20 mouse cellular contexts compared by ENCODE assay signal in genomic region chr12:103129395-103130248, GRCm38 (mm10).
DNase-seq lines count a peak whose midpoint lies in the region; ATAC-seq and TF ChIP-seq lines count a peak whose summit lies in the region.
"Had no signal": no experiment of that assay in that cellular context is flagged by ENCODE, and none has a peak within 500 bp of the region (broad histone marks: within the 10 kb centered on the region; RNA-seq: fewer than 3 reads in every experiment).

No protein-coding gene starts in this region.

- no peaks in the 10 kb centered on the region for H3K79me2 ChIP-seq in C2C12 (ENCODE audit: control insufficient read depth, insufficient read depth)
- no peaks in the 10 kb centered on the region for H3K79me2 ChIP-seq in CH12.LX (replicated peaks; ENCODE audit: control insufficient read depth, extremely low read depth, insufficient read depth, poor library complexity, severe bottlenecking)

- peak overlapping the region; percentile 37 for H3K4me2 ChIP-seq in CH12.LX (ENCODE audit: insufficient read depth, low read depth, poor library complexity, severe bottlenecking)
- no peak overlapping the region for H3K4me2 ChIP-seq in hindbrain, embryonic 11.5 days (replicated peaks; ENCODE audit: low read depth, low read length)
- H3K4me2 ChIP-seq: heart, embryonic 15.5 days; hindbrain, embryonic 13.5 days; liver, embryonic 15.5 days had no signal

- no peak for TF ChIP-seq RAD21 in CH12.LX (IDR thresholded peaks at IDR 0.05; ENCODE audit: low read depth, low read length)

- no peak overlapping the region for H3K27ac ChIP-seq in CH12.LX (ENCODE audit: insufficient read depth, low read depth)
- H3K27ac ChIP-seq in thymus, adult 2 months (ENCODE audit: control insufficient read depth, insufficient read depth, low read length) = no peak overlapping the region
- no peak overlapping the region for H3K27ac ChIP-seq in hindbrain, embryonic 11.5 days (ENCODE audit: low read depth, low read length)
- H3K27ac ChIP-seq: heart, adult 2 months; heart, embryonic 15.5 days; hindbrain, embryonic 13.5 days; liver, embryonic 15.5 days; stomach, postnatal 0 days had no signal

- no peak for ATAC-seq in hindbrain, embryonic 11.5 days (ENCODE audit: low FRiP score)
- ATAC-seq: forebrain, postnatal 0 days; intestine, postnatal 0 days; midbrain, embryonic 16.5 days; Patski had no signal

- H3K36me3 ChIP-seq in C2C12 (ENCODE audit: control insufficient read depth, insufficient read depth) = no peaks in the 10 kb centered on the region
- H3K36me3 ChIP-seq in CH12.LX (replicated peaks in 1 of 2; ENCODE audit: control insufficient read depth in 1 of 2, insufficient read depth in 1 of 2, low read length in 1 of 2) = no peaks in the 10 kb centered on the region
- H3K36me3 ChIP-seq in thymus, adult 2 months (ENCODE audit: control insufficient read depth, insufficient read depth, low read length) = no peaks in the 10 kb centered on the region
- no peaks in the 10 kb centered on the region for H3K36me3 ChIP-seq in hindbrain, embryonic 11.5 days (ENCODE audit: control insufficient read depth, insufficient read depth, low read length)
- H3K36me3 ChIP-seq: heart, embryonic 15.5 days; liver, embryonic 15.5 days had no signal

- no peak for TF ChIP-seq CTCF in C2C12 (IDR thresholded peaks at IDR 0.05; ENCODE audit: control insufficient read depth, insufficient read depth, insufficient read length)
- TF ChIP-seq CTCF in CH12.LX (conservative IDR thresholded peaks at IDR 0.05 in 1 of 2, IDR thresholded peaks at IDR 0.05 in 1 of 2; ENCODE audit: low read depth in 2 of 2, low read length in 2 of 2) = no peak
- TF ChIP-seq CTCF in thymus, adult 2 months (IDR thresholded peaks at IDR 0.05; ENCODE audit: borderline replicate concordance, control insufficient read depth, extremely low read depth, insufficient read depth, low read length, poor library complexity) = no peak

- in situ Hi-C loops in CH12.LX (cut with MboI; ENCODE audit: low pct_ligation_motif_present, low pct_unique_long_range_greater_than_20kb, low sequenced_read_pairs) = no loop called here

- peak; percentile 13 for DNase-seq in kidney, adult 9 months
- no peak for DNase-seq in kidney, adult 11 months
- DNase-seq in CH12.LX (ENCODE audit: extremely low read depth) = no peak
- DNase-seq in induced T-regulatory cell, adult 2 months (ENCODE audit: low read depth) = peak; percentile 73
- DNase-seq in thymus, adult 2 months = no peak
- no peak for DNase-seq in hindbrain, embryonic 11.5 days (ENCODE audit: low spot score)
- DNase-seq: cerebellum, adult 8-10 months; forebrain, postnatal 0 days; heart, adult 2 months; right cerebral cortex, postnatal 14 days; thymus, postnatal 14 days had no signal

- H3K4me1 ChIP-seq in CH12.LX (ENCODE audit: control insufficient read depth in 1 of 2, insufficient read depth in 2 of 2) = no peaks in the 10 kb centered on the region; a peak in 1 of 4 replicates
- H3K4me1 ChIP-seq in thymus, adult 2 months (replicated peaks; ENCODE audit: control insufficient read depth, insufficient read depth, low read length) = no peaks in the 10 kb centered on the region
- H3K4me1 ChIP-seq in hindbrain, embryonic 11.5 days (replicated peaks; ENCODE audit: control insufficient read depth, insufficient read depth, low read length) = no peaks in the 10 kb centered on the region
- H3K4me1 ChIP-seq: heart, embryonic 15.5 days; hindbrain, embryonic 13.5 days; liver, embryonic 15.5 days; megakaryocyte, embryonic 14.5 days had no signal

- no peak for TF ChIP-seq POLR2A in CH12.LX (IDR thresholded peaks at IDR 0.05; ENCODE audit: low read depth, low read length)
- TF ChIP-seq POLR2A in thymus, adult 2 months (IDR thresholded peaks at IDR 0.05; ENCODE audit: control insufficient read depth, extremely low read depth, insufficient read depth, low read length, poor library complexity) = no peak

- no peaks in the 10 kb centered on the region for H3K79me3 ChIP-seq in C2C12 (ENCODE audit: low read depth)

- no peaks in the 10 kb centered on the region for H3K9me3 ChIP-seq in CH12.LX (replicated peaks; ENCODE audit: low read length)
- no peaks in the 10 kb centered on the region for H3K9me3 ChIP-seq in hindbrain, embryonic 11.5 days (ENCODE audit: control insufficient read depth, low read length)
- H3K9me3 ChIP-seq: heart, embryonic 15.5 days; hindbrain, embryonic 13.5 days; liver, embryonic 15.5 days; megakaryocyte, embryonic 14.5 days had no signal

- dilution Hi-C loops in CH12.LX (cut with MboI; ENCODE audit: extremely low pct_ligation_motif_present, extremely low pct_unique_long_range_greater_than_20kb, low sequenced_read_pairs) = no loop called here

- WGBS in thymus, adult 2 months = 51% methylated on average over 17 of the region's 17 CpGs
- 86% methylated on average over 17 of the region's 17 CpGs for WGBS in hindbrain, embryonic 11.5 days

- H3K4me3 ChIP-seq in C2C12 (ENCODE audit: insufficient read depth, poor library complexity, severe bottlenecking) (no peak overlapping the region), CH12.LX (replicated peaks in 1 of 3; ENCODE audit: low read depth in 2 of 3, low read length in 2 of 3, poor library complexity in 1 of 3) (no peak overlapping the region)
- H3K4me3 ChIP-seq in thymus, adult 2 months (ENCODE audit: control insufficient read depth, insufficient read depth, low read length) = no peak overlapping the region
- no peak overlapping the region for H3K4me3 ChIP-seq in hindbrain, embryonic 11.5 days (ENCODE audit: low read depth, low read length)
- H3K4me3 ChIP-seq: heart, adult 2 months; heart, embryonic 15.5 days; hindbrain, embryonic 13.5 days; liver, embryonic 15.5 days; megakaryocyte, embryonic 14.5 days had no signal

- peaks cover 2% of the 10 kb centered on the region for H3K27me3 ChIP-seq in C2C12 (ENCODE audit: control insufficient read depth, insufficient read depth, insufficient read length)
- no peaks in the 10 kb centered on the region for H3K27me3 ChIP-seq in CH12.LX (replicated peaks)
- no peaks in the 10 kb centered on the region for H3K27me3 ChIP-seq in thymus, adult 2 months (ENCODE audit: control insufficient read depth, insufficient read depth, low read length)
- no peaks in the 10 kb centered on the region for H3K27me3 ChIP-seq in hindbrain, embryonic 11.5 days (ENCODE audit: control insufficient read depth, insufficient read depth, low read length)
- H3K27me3 ChIP-seq: heart, embryonic 15.5 days; hindbrain, embryonic 13.5 days; liver, embryonic 15.5 days; megakaryocyte, embryonic 14.5 days had no signal

- TF ChIP-seq EP300 in CH12.LX (IDR thresholded peaks at IDR 0.05; ENCODE audit: low read length) = no peak

- no peak overlapping the region for H3ac ChIP-seq in C2C12 (ENCODE audit: control insufficient read depth, insufficient read length, low read depth)

- H3K9ac ChIP-seq in CH12.LX (ENCODE audit: insufficient read depth, low read depth) = no peak overlapping the region
- H3K9ac ChIP-seq in hindbrain, embryonic 11.5 days (ENCODE audit: low read depth, low read length) = no peak overlapping the region
- H3K9ac ChIP-seq: forebrain, postnatal 0 days; heart, embryonic 15.5 days; hindbrain, embryonic 13.5 days; liver, embryonic 15.5 days had no signal

TF ChIP-seq in C2C12, 6 proteins besides CTCF, POLR2A, EP300 and RAD21:
- TF ChIP-seq FOSL1 (IDR thresholded peaks at IDR 0.05; ENCODE audit: insufficient read depth, low read length, poor library complexity, severe bottlenecking) (no peak), USF1 (IDR thresholded peaks at IDR 0.05; ENCODE audit: low read depth) (no peak), CEBPB (IDR thresholded peaks at IDR 0.05; ENCODE audit: low read depth) (peak; percentile 54), MYOG (IDR thresholded peaks at IDR 0.05; ENCODE audit: control insufficient read depth, extremely low read depth, insufficient read length) (no peak), MYOD1 (IDR thresholded peaks at IDR 0.05; ENCODE audit: control insufficient read depth, insufficient read length, low read depth) (no peak), MAX (IDR thresholded peaks at IDR 0.05) (no peak)

TF ChIP-seq in CH12.LX, 34 proteins besides CTCF, POLR2A, EP300 and RAD21:
- TF ChIP-seq ETS1 (conservative IDR thresholded peaks at IDR 0.05; ENCODE audit: low read depth, low read length) (no peak), NRF1 (IDR thresholded peaks at IDR 0.05; ENCODE audit: low read depth, low read length) (no peak), E2F4 (IDR thresholded peaks at IDR 0.05; ENCODE audit: insufficient replicate concordance, low read depth, low read length) (no peak), SMC3 (IDR thresholded peaks at IDR 0.05; ENCODE audit: low read depth, low read length) (no peak), MAX (IDR thresholded peaks at IDR 0.05; ENCODE audit: low read length) (no peak), ZMIZ1 (IDR thresholded peaks at IDR 0.05; ENCODE audit: low read depth, low read length) (no peak), IRF4 (IDR thresholded peaks at IDR 0.05; ENCODE audit: low read depth, low read length) (no peak), USF2 (conservative IDR thresholded peaks at IDR 0.05; ENCODE audit: low read depth, low read length) (no peak)

Comparison
In these comparisons a context has a peak if more than half of its experiments do, and no peak if none do; other contexts are left out.
1. DNase-seq: peak in kidney, adult 9 months (single experiment) and induced T-regulatory cell, adult 2 months (single experiment); none in kidney, adult 11 months (single experiment), CH12.LX (single experiment), thymus, adult 2 months (single experiment) and hindbrain, embryonic 11.5 days (single experiment).